Mouse (Mus musculus) neural tube, embryonic 14.5 days (tissue): ENCODE data around the gene Vmn1r72. TPM values are rescaled to one million over a fixed set of nuclear protein-coding genes. Genes with fewer than 3 reads are reported as not detected.
"Not testable (repeated sequence)": the region's sequence is repeated elsewhere in the genome, so short reads cannot be mapped to it uniquely, and the experiment has no call there.

Experiments
- ATAC-seq: fragments of 200-750 bp; cut with Nextera tagmentation; 2 replicates; pipeline ENCODE4 v1.8.0; 2017; ENCODE audit warnings: low read depth, mild to moderate bottlenecking, moderate TSS enrichment, moderate library complexity
- H3K27ac ChIP-seq: fragments of 300-500 bp; sonication (generic); 2 replicates; pipeline ENCODE4 v1.5.1; 2014; ENCODE audit warnings: low read depth, mild to moderate bottlenecking, control low read depth, low read length, moderate library complexity, mixed read lengths
- H3K27me3 ChIP-seq: fragments of 300-500 bp; sonication (generic); 2 replicates; pipeline ENCODE4 v1.6.1; 2014; ENCODE audit warnings: low read length; ENCODE audit not compliant: control insufficient read depth, insufficient read depth
- H3K36me3 ChIP-seq: fragments of 300-500 bp; sonication (generic); 2 replicates; pipeline ENCODE4 v1.6.1; 2014; ENCODE audit warnings: low read length, mixed read lengths; ENCODE audit not compliant: control insufficient read depth, insufficient read depth
- H3K4me1 ChIP-seq: fragments of 300-500 bp; sonication (generic); 2 replicates; pipeline ENCODE4 v1.6.1; 2014; ENCODE audit warnings: low read length; ENCODE audit not compliant: control insufficient read depth, insufficient read depth
- H3K4me2 ChIP-seq: fragments of 300-500 bp; sonication (generic); 2 replicates; pipeline ENCODE4 v1.6.1; 2014; ENCODE audit warnings: mild to moderate bottlenecking, low read depth, low read length, control low read depth
- H3K4me3 ChIP-seq: fragments of 300-500 bp; sonication (generic); 2 replicates; pipeline ENCODE4 v1.5.1; 2014; ENCODE audit warnings: low read depth, low read length, control low read depth, mixed read lengths
- H3K9ac ChIP-seq: fragments of 300-500 bp; sonication (generic); replicated peaks from 2 replicates; pipeline ENCODE4 v1.6.1; 2014; ENCODE audit warnings: low read depth, mild to moderate bottlenecking, control low read depth, low read length, mixed read lengths
- H3K9me3 ChIP-seq: fragments of 300-500 bp; sonication (generic); 2 replicates; pipeline ENCODE4 v1.6.1; 2016; ENCODE audit warnings: low read length; ENCODE audit not compliant: control insufficient read depth
- WGBS: fragments of 180-500 bp; shearing (Covaris S2); extraction: QIAGEN DNeasy Blood & Tissue Kit; methylation state at CpG from one replicate; pipeline ENCODE4 v1.1.7; 2014; 5-methylcytosine and 5-hydroxymethylcytosine counted together
- polyA plus RNA-seq: library from polyadenylated mRNA; unstranded; fragments of >200 nt; fragmentation: Nextera tagmentation; extraction: Ambion mirVana; gene quantifications from 2 replicates; pipeline ENCODE4 v1.2.1, GENCODE M21; 2014

The Vmn1r72 gene
- polyA plus RNA-seq: not detected in 2 replicates

- not testable (repeated sequence) for H3K27me3 ChIP-seq, H3K27ac ChIP-seq, H3K4me3 ChIP-seq, ATAC-seq, H3K4me2 ChIP-seq, H3K9ac ChIP-seq, H3K9me3 ChIP-seq, H3K36me3 ChIP-seq, H3K4me1 ChIP-seq
Observed at GRCm38 (mm10) chr7:11680047-11680446, at the start of gene Vmn1r72. Vmn1r72 (minus strand) TSS chr7:11680147.

GRCm38 (mm10) chr7:11617082-11617481 lies 62.9 kb downstream of the Vmn1r72 start:
- not testable (repeated sequence) for ATAC-seq, H3K4me3 ChIP-seq, H3K36me3 ChIP-seq, H3K27me3 ChIP-seq, H3K9me3 ChIP-seq, H3K27ac ChIP-seq, H3K4me2 ChIP-seq, H3K9ac ChIP-seq, H3K4me1 ChIP-seq
- whole genome bisulfite sequencing: 6% methylated on average over 8 of the region's 8 CpGs

Other genes starting within 250 kb of the Vmn1r72 start
- not detected in 2 replicates for gene Zscan4-ps2, start 165.8 kb downstream of the Vmn1r72 start, polyA plus RNA-seq
- gene Zscan4-ps3, start 70.8 kb downstream of the Vmn1r72 start, polyA plus RNA-seq: not detected in 2 replicates
- gene Vmn1r73, start 50.1 kb upstream of the Vmn1r72 start, polyA plus RNA-seq: not detected in 2 replicates
- not detected in 2 replicates for gene Vmn1r74, start 153.8 kb upstream of the Vmn1r72 start, polyA plus RNA-seq
- gene Vmn1r75, start 194.5 kb upstream of the Vmn1r72 start, polyA plus RNA-seq: not detected in 2 replicates